Mouse (Mus musculus) testis, adult 2 months (tissue): Measurements from ENCODE around the gene Erp27. TPM values are rescaled to one million over a fixed set of nuclear protein-coding genes. Genes with fewer than 3 reads are reported as not detected.

Experiments used
- H3K27ac ChIP-seq: fragments of 200-500 bp; 2 replicates; pipeline ENCODE4 v1.5.1; 2012; ENCODE audit warnings: low read depth, low read length; ENCODE audit not compliant: control insufficient read depth, insufficient read depth
- H3K27me3 ChIP-seq: fragments of 200-500 bp; 2 replicates; pipeline ENCODE4 v1.6.1; 2012; ENCODE audit warnings: mild to moderate bottlenecking, low read length, moderate library complexity; ENCODE audit not compliant: control insufficient read depth, insufficient read depth
- H3K36me3 ChIP-seq: fragments of 200-500 bp; 2 replicates; pipeline ENCODE4 v1.6.1; 2012; ENCODE audit warnings: mild to moderate bottlenecking, low read length; ENCODE audit not compliant: control insufficient read depth, insufficient read depth
- H3K4me1 ChIP-seq: fragments of 200-500 bp; 2 replicates; pipeline ENCODE4 v1.6.1; 2012; ENCODE audit warnings: low read length; ENCODE audit not compliant: control insufficient read depth, insufficient read depth
- H3K4me3 ChIP-seq: fragments of 200-500 bp; 2 replicates; pipeline ENCODE4 v1.5.1; 2012; ENCODE audit warnings: low read depth, mild to moderate bottlenecking, low read length, moderate library complexity, mixed read lengths; ENCODE audit not compliant: control insufficient read depth
- CTCF ChIP-seq: fragments of 200-500 bp; IDR thresholded peaks from 2 replicates; pipeline ENCODE4 v1.5.1; 2012; ENCODE audit warnings: low read depth, mild to moderate bottlenecking, inconsistent platforms, low read length, moderate library complexity; ENCODE audit not compliant: control insufficient read depth, insufficient read depth, insufficient replicate concordance
- POLR2A ChIP-seq: fragments of 200-500 bp; IDR thresholded peaks from 2 replicates; pipeline ENCODE4 v1.6.1; 2012; ENCODE audit warnings: low read depth, mild to moderate bottlenecking, inconsistent platforms, low read length, moderate library complexity; ENCODE audit not compliant: control insufficient read depth
- polyA plus RNA-seq: library from polyadenylated mRNA; depleted of rRNA; stranded (reverse); fragments of >200 nt; gene quantifications from 2 replicates; pipeline ENCODE4 v1.2.3, GENCODE M21; 2012

Gene Erp27
- polyA plus RNA-seq, 1 experiment = 0.09 TPM

- Histone ChIP-seq H3K4me3 (no peak overlapping the region), H3K27me3 (no peaks in the 10 kb centered on the region), H3K36me3 (no peaks in the 10 kb centered on the region), H3K4me1 (peaks cover 3% of the 10 kb centered on the region; the same call in 1 of the 2 replicates), H3K27ac (no peak overlapping the region)
- TF ChIP-seq CTCF (no peak), POLR2A (no peak)
Observed at GRCm38 (mm10) chr6:136917885-136918284, 4.1 kb downstream of the Erp27 start.

- Histone ChIP-seq H3K4me3 (no peak overlapping the region), H3K27ac (no peak overlapping the region), H3K36me3 (no peaks in the 10 kb centered on the region), H3K27me3 (no peaks in the 10 kb centered on the region), H3K4me1 (peaks cover 5% of the 10 kb centered on the region; the same call in 1 of the 2 replicates)
- TF ChIP-seq POLR2A (no peak), CTCF (no peak)
Observed at GRCm38 (mm10) chr6:136915721-136916395, 6.1 kb downstream of the Erp27 start.

DNA sequence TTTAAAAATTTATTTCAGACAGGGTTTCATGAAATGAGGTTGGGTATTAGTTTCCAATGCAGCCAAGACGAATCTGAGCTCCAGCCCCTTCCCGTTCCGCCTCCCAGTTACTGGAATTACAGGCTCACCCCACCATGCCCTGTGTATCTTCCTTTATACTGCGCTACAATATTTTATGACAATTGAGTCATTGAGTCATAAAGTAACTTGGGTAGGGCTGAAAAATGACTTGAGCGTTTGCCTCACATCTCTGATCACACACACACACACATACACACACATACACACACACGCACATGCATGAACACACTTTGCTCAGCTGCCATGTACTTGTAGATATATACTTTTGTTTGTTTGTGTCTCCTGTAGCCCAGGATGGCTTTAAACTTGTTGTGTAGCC lies 7.7 kb downstream of the Erp27 start:
- no peak for TF ChIP-seq CTCF
- TF ChIP-seq POLR2A = no peak
- no peaks in the 10 kb centered on the region for H3K27me3 ChIP-seq
- no peak overlapping the region for H3K27ac ChIP-seq
- H3K36me3 ChIP-seq = no peaks in the 10 kb centered on the region
- H3K4me1 ChIP-seq = peaks cover 5% of the 10 kb centered on the region; the same call in 1 of the 2 replicates
- no peak overlapping the region for H3K4me3 ChIP-seq

- no peak overlapping the region for H3K4me3 ChIP-seq
- no peaks in the 10 kb centered on the region for H3K36me3 ChIP-seq
- H3K27ac ChIP-seq = no peak overlapping the region
- peaks cover 5% of the 10 kb centered on the region; the same call in 1 of the 2 replicates for H3K4me1 ChIP-seq
- TF ChIP-seq POLR2A (no peak), CTCF (no peak)
- H3K27me3 ChIP-seq = no peaks in the 10 kb centered on the region
Observed at GRCm38 (mm10) chr6:136913384-136914126, 8.4 kb downstream of the Erp27 start.

DNA sequence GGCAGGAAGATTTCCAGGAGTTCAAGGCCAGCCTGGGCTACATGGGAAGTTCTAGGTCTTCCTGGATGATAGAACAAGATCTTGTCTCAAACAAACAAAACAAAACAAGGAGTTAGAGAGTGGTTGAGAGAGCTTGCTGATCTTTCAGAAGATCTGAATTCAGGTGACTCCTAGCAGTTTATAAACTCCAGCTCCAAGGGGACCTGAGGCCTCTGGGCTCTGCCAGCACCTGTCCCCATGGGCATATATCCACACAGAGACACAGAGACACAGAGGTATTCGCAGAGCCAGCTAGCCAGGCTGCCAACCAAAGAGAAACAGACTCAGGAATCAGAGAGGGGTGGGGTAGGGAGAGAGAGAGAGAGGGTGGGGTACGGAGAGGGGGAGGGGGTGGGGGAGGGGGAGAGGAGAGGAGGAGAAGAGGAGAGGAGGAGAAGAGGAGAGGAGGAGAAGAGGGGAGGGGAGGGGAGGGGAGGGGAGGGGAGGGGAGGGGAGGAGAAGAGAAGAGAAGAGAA lies 9.2 kb downstream of the Erp27 start:
- H3K27me3 ChIP-seq = no peaks in the 10 kb centered on the region
- H3K4me3 ChIP-seq = no peak overlapping the region
- TF ChIP-seq CTCF (no peak), POLR2A (no peak)
- H3K4me1 ChIP-seq = peaks cover 5% of the 10 kb centered on the region; the same call in 1 of the 2 replicates
- H3K27ac ChIP-seq = no peak overlapping the region
- no peaks in the 10 kb centered on the region for H3K36me3 ChIP-seq

DNA sequence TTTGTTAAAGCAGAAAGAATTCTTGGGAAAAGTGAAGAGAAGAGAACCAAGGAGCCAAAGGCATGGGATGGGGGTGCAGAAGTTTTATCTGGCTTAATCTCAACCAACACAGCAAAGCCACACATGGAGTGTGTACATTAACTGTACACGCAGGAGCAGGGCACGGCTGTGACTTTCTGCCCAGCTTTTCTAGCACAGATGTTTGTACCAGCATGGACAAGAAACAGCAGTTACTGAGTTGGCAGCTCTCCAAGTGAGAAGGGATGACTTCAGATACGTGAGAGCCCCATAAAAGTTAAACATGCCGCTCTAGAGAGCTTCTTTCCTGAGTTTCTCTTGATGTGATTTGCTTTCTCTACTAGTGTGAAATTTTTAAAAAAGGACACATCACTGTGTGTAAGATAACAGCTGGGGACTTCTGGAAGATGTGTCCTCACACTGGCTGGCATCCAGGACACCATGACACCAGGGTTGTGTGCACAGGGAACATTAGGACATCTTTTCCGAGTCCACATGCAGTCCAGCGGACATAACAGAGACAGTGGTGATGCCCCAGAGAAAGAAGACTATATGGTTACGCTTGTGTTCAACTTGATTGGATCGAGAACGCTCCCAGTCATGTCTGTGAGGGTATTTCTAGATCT lies 11.6 kb downstream of the Erp27 start:
- H3K27ac ChIP-seq = no peak overlapping the region
- peaks cover 10% of the 10 kb centered on the region for H3K4me1 ChIP-seq
- no peaks in the 10 kb centered on the region for H3K36me3 ChIP-seq
- H3K4me3 ChIP-seq = no peak overlapping the region
- TF ChIP-seq CTCF = no peak
- no peaks in the 10 kb centered on the region for H3K27me3 ChIP-seq

DNA sequence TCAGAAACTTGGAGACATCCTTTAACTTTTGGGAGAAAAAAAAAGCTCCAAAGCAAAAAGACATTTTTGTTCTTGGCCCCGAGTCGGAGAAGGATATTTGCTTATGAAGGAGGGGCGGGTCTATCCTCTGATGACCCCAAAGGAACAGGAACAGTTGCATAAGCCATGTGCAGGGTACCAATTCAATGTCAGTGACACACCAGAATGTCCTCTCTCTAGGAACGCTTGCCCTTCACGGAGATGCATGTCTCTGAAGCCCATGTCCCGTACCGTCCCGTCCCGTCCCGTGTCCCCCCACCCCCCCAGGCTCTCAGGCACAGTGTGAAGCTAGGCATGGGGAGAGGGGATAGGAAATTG lies 15.1 kb downstream of the Erp27 start:
- no peaks in the 10 kb centered on the region for H3K27me3 ChIP-seq
- no peak overlapping the region for H3K27ac ChIP-seq
- no peak for TF ChIP-seq CTCF
- TF ChIP-seq POLR2A = no peak
- no peak overlapping the region for H3K4me3 ChIP-seq
- H3K4me1 ChIP-seq = peaks cover 7% of the 10 kb centered on the region
- H3K36me3 ChIP-seq = no peaks in the 10 kb centered on the region
